Mouse (Mus musculus): ENCODE data around the gene Prr18. TPM values are rescaled to one million over a fixed set of nuclear protein-coding genes. Genes with fewer than 3 reads are reported as not detected.
"Not testable (repeated sequence)": the region's sequence is repeated elsewhere in the genome, so short reads cannot be mapped to it uniquely, and the experiment has no call there.

Gene Prr18
- polyA plus RNA-seq, 1 experiment from 2014 or later: 1.3 TPM

- Histone ChIP-seq H3K27ac (ENCODE audit: low read depth, low read length) (no peak overlapping the region), H3K4me1 (ENCODE audit: control insufficient read depth, insufficient read depth, low read length) (no peaks in the 10 kb centered on the region), H3K4me3 (ENCODE audit: low read depth, low read length) (no peak overlapping the region), H3K9me3 (ENCODE audit: control insufficient read depth, low read length) (no peaks in the 10 kb centered on the region), H3K9ac (ENCODE audit: low read length) (no peak overlapping the region), H3K27me3 (ENCODE audit: control insufficient read depth, insufficient read depth, low read length) (no peaks in the 10 kb centered on the region), H3K36me3 (ENCODE audit: control insufficient read depth, insufficient read depth, low read length) (no peaks in the 10 kb centered on the region), H3K4me2 (no peak overlapping the region)
- ATAC-seq (ENCODE audit: low FRiP score) (no peak), DNase-seq (ENCODE audit: low spot score, missing footprints) (no peak)
- WGBS: 81% methylated on average over 6 of the region's 7 CpGs
Observed at GRCm38 (mm10) chr17:8302772-8303438, 34.4 kb upstream of the Prr18 start.

GRCm38 (mm10) chr17:8303671-8304070 is 33.6 kb upstream of the Prr18 start:
- DNase-seq (ENCODE audit: low spot score, missing footprints) (no peak), ATAC-seq (ENCODE audit: low FRiP score) (no peak)
- no peaks in the 10 kb centered on the region for H3K4me1 ChIP-seq (ENCODE audit: control insufficient read depth, insufficient read depth, low read length)
- no peak overlapping the region for H3K4me3 ChIP-seq (ENCODE audit: low read depth, low read length)
- H3K27me3 ChIP-seq (ENCODE audit: control insufficient read depth, insufficient read depth, low read length): no peaks in the 10 kb centered on the region
- H3K9ac ChIP-seq (ENCODE audit: low read length): no peak overlapping the region
- H3K36me3 ChIP-seq (ENCODE audit: control insufficient read depth, insufficient read depth, low read length): no peaks in the 10 kb centered on the region
- WGBS: 71% methylated on average over 5 of the region's 5 CpGs
- no peaks in the 10 kb centered on the region for H3K9me3 ChIP-seq (ENCODE audit: control insufficient read depth, low read length)
- H3K4me2 ChIP-seq: no peak overlapping the region
- H3K27ac ChIP-seq (ENCODE audit: low read depth, low read length): no peak overlapping the region

- H3K9ac ChIP-seq (ENCODE audit: low read length): no peak overlapping the region
- H3K27ac ChIP-seq (ENCODE audit: low read depth, low read length): no peak overlapping the region
- ATAC-seq (ENCODE audit: low FRiP score) (no peak), DNase-seq (ENCODE audit: low spot score, missing footprints) (no peak)
- no peak overlapping the region for H3K4me3 ChIP-seq (ENCODE audit: low read depth, low read length)
- no peak overlapping the region for H3K4me2 ChIP-seq
- no peaks in the 10 kb centered on the region for H3K4me1 ChIP-seq (ENCODE audit: control insufficient read depth, insufficient read depth, low read length)
- H3K27me3 ChIP-seq (ENCODE audit: control insufficient read depth, insufficient read depth, low read length): no peaks in the 10 kb centered on the region
- H3K9me3 ChIP-seq (ENCODE audit: control insufficient read depth, low read length): no peaks in the 10 kb centered on the region
- 24% methylated on average over 3 of the region's 3 CpGs for WGBS
- H3K36me3 ChIP-seq (ENCODE audit: control insufficient read depth, insufficient read depth, low read length): no peaks in the 10 kb centered on the region
Observed at GRCm38 (mm10) chr17:8305801-8306200, 31.5 kb upstream of the Prr18 start.

- WGBS: under 1% methylated on average over 47 of the region's 54 CpGs
- Histone ChIP-seq H3K4me2 (peak within 1 kb of the TSS; percentile 69), H3K9ac (ENCODE audit: low read length) (peak within 1 kb of the TSS; percentile 72), H3K27ac (ENCODE audit: low read depth, low read length) (peak within 1 kb of the TSS; percentile 62), H3K9me3 (ENCODE audit: control insufficient read depth, low read length) (no peaks in the 10 kb centered on the region), H3K27me3 (ENCODE audit: control insufficient read depth, insufficient read depth, low read length) (no peaks in the 10 kb centered on the region), H3K4me1 (ENCODE audit: control insufficient read depth, insufficient read depth, low read length) (peaks cover 11% of the 10 kb centered on the region), H3K36me3 (ENCODE audit: control insufficient read depth, insufficient read depth, low read length) (no peaks in the 10 kb centered on the region), H3K4me3 (ENCODE audit: low read depth, low read length) (peak within 1 kb of the TSS; percentile 80)
- DNase-seq (ENCODE audit: low spot score, missing footprints): peak; percentile 100
- peak; percentile 99 for ATAC-seq (ENCODE audit: low FRiP score)
Observed at GRCm38 (mm10) chr17:8310838-8311614, 26.2 kb upstream of the Prr18 start, which contains the start of gene Sft2d1. TSS of gene Sft2d1 (plus strand) at chr17:8311102.

GRCm38 (mm10) chr17:8311751-8312150 is 25.5 kb upstream of the Prr18 start:
- no peaks in the 10 kb centered on the region for H3K27me3 ChIP-seq (ENCODE audit: control insufficient read depth, insufficient read depth, low read length)
- no peak overlapping the region for H3K27ac ChIP-seq (ENCODE audit: low read depth, low read length)
- H3K9me3 ChIP-seq (ENCODE audit: control insufficient read depth, low read length): no peaks in the 10 kb centered on the region
- peak overlapping the region; percentile 80 for H3K4me3 ChIP-seq (ENCODE audit: low read depth, low read length)
- peak overlapping the region; percentile 72 for H3K9ac ChIP-seq (ENCODE audit: low read length)
- no peak for DNase-seq (ENCODE audit: low spot score, missing footprints)
- WGBS: 36% methylated on average over 3 of the region's 3 CpGs
- no peaks in the 10 kb centered on the region for H3K36me3 ChIP-seq (ENCODE audit: control insufficient read depth, insufficient read depth, low read length)
- peaks cover 11% of the 10 kb centered on the region for H3K4me1 ChIP-seq (ENCODE audit: control insufficient read depth, insufficient read depth, low read length)
- ATAC-seq (ENCODE audit: low FRiP score): no peak
- peak overlapping the region; percentile 69 for H3K4me2 ChIP-seq

- peaks cover 11% of the 10 kb centered on the region for H3K4me1 ChIP-seq (ENCODE audit: control insufficient read depth, insufficient read depth, low read length)
- H3K36me3 ChIP-seq (ENCODE audit: control insufficient read depth, insufficient read depth, low read length): no peaks in the 10 kb centered on the region
- H3K27me3 ChIP-seq (ENCODE audit: control insufficient read depth, insufficient read depth, low read length): no peaks in the 10 kb centered on the region
- no peak overlapping the region for H3K4me3 ChIP-seq (ENCODE audit: low read depth, low read length)
- no peak for ATAC-seq (ENCODE audit: low FRiP score)
- 86% methylated on average over 3 of the region's 3 CpGs for whole genome bisulfite sequencing
- no peak overlapping the region for H3K9ac ChIP-seq (ENCODE audit: low read length)
- no peak overlapping the region for H3K4me2 ChIP-seq
- no peak for DNase-seq (ENCODE audit: low spot score, missing footprints)
- H3K27ac ChIP-seq (ENCODE audit: low read depth, low read length): no peak overlapping the region
- H3K9me3 ChIP-seq (ENCODE audit: control insufficient read depth, low read length): no peaks in the 10 kb centered on the region
Observed at GRCm38 (mm10) chr17:8313976-8314375, 23.3 kb upstream of the Prr18 start.

- WGBS: 90% methylated on average over 1 of the region's 1 CpGs
- ATAC-seq (ENCODE audit: low FRiP score): no peak
Observed at GRCm38 (mm10) chr17:8316251-8316650, 21.0 kb upstream of the Prr18 start.

GRCm38 (mm10) chr17:8326877-8327276 is 10.4 kb upstream of the Prr18 start:
- not testable (repeated sequence) for H3K9me3 ChIP-seq (ENCODE audit: control insufficient read depth, low read length); H3K4me2 ChIP-seq; H3K27me3 ChIP-seq (ENCODE audit: control insufficient read depth, insufficient read depth, low read length); H3K4me3 ChIP-seq (ENCODE audit: low read depth, low read length); H3K27ac ChIP-seq (ENCODE audit: low read depth, low read length); H3K36me3 ChIP-seq (ENCODE audit: control insufficient read depth, insufficient read depth, low read length); DNase-seq (ENCODE audit: low spot score, missing footprints); H3K4me1 ChIP-seq (ENCODE audit: control insufficient read depth, insufficient read depth, low read length); H3K9ac ChIP-seq (ENCODE audit: low read length); ATAC-seq (ENCODE audit: low FRiP score)
- WGBS: 77% methylated on average over 10 of the region's 11 CpGs

More at GRCm38 (mm10) chr17:8316251-8316650, 21.0 kb upstream of the Prr18 start:
- Histone ChIP-seq H3K9me3 (ENCODE audit: control insufficient read depth, low read length) (no peaks in the 10 kb centered on the region), H3K27ac (ENCODE audit: low read depth, low read length) (no peak overlapping the region), H3K4me2 (no peak overlapping the region), H3K36me3 (ENCODE audit: control insufficient read depth, insufficient read depth, low read length) (no peaks in the 10 kb centered on the region), H3K27me3 (ENCODE audit: control insufficient read depth, insufficient read depth, low read length) (no peaks in the 10 kb centered on the region), H3K4me3 (ENCODE audit: low read depth, low read length) (no peak overlapping the region), H3K4me1 (ENCODE audit: control insufficient read depth, insufficient read depth, low read length) (peaks cover 11% of the 10 kb centered on the region), H3K9ac (ENCODE audit: low read length) (no peak overlapping the region)
- no peak for DNase-seq (ENCODE audit: low spot score, missing footprints)

GRCm38 (mm10) chr17:8328511-8329174 is 8.6 kb upstream of the Prr18 start:
- 66% methylated on average over 7 of the region's 7 CpGs for WGBS
- no peaks in the 10 kb centered on the region for H3K27me3 ChIP-seq (ENCODE audit: control insufficient read depth, insufficient read depth, low read length)
- no peak overlapping the region for H3K27ac ChIP-seq (ENCODE audit: low read depth, low read length)
- ATAC-seq (ENCODE audit: low FRiP score): no peak
- H3K4me2 ChIP-seq: no peak overlapping the region
- no peaks in the 10 kb centered on the region for H3K4me1 ChIP-seq (ENCODE audit: control insufficient read depth, insufficient read depth, low read length)
- no peaks in the 10 kb centered on the region for H3K36me3 ChIP-seq (ENCODE audit: control insufficient read depth, insufficient read depth, low read length)
- no peaks in the 10 kb centered on the region for H3K9me3 ChIP-seq (ENCODE audit: control insufficient read depth, low read length)
- H3K9ac ChIP-seq (ENCODE audit: low read length): no peak overlapping the region
- peak; percentile 88 for DNase-seq (ENCODE audit: low spot score, missing footprints)
- H3K4me3 ChIP-seq (ENCODE audit: low read depth, low read length): no peak overlapping the region
